Comparison of ENCODE assay signal across 23 mouse cellular contexts in the genomic region with DNA sequence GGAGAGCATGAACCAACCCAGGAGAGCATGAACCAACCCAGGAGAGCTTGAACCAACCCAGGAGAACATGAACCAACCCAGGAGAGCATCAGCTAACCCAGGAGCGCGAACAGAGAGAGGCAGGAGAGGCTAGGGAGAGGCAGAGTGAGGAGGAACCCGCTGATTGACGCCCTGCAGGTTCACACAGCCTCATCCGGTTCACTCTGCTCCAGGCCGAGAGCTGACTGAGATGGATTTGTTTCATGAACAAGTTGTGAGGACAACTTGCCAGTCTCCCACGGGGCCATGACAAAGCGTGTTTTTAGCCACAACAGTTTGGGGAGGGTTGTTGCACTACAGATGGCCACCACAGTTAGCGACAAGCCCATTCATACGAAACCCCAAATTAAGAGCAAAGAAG.
"Had no signal": no experiment of that assay in that cellular context is flagged by ENCODE, and none has a peak within 500 bp of the region (broad histone marks: within the 10 kb centered on the region; RNA-seq: fewer than 3 reads in every experiment).

No protein-coding gene starts in this region.

- H3K36me3 ChIP-seq: heart, embryonic 12.5 days; hindbrain, embryonic 13.5 days; hindbrain, embryonic 15.5 days; kidney, embryonic 15.5 days; limb, embryonic 10.5 days; limb, embryonic 12.5 days; liver, embryonic 13.5 days had no signal

- H3K9ac ChIP-seq: heart, embryonic 12.5 days; hindbrain, embryonic 13.5 days; hindbrain, embryonic 15.5 days; kidney, embryonic 15.5 days; limb, embryonic 12.5 days; liver, embryonic 13.5 days had no signal

- H3K4me3 ChIP-seq: heart, embryonic 12.5 days; hindbrain, embryonic 13.5 days; hindbrain, embryonic 15.5 days; kidney, embryonic 15.5 days; left cerebral cortex, adult 2 months; limb, embryonic 10.5 days; limb, embryonic 12.5 days; liver, embryonic 13.5 days had no signal

- H3K27me3 ChIP-seq: heart, embryonic 12.5 days; hindbrain, embryonic 13.5 days; hindbrain, embryonic 15.5 days; kidney, embryonic 15.5 days; limb, embryonic 12.5 days; liver, embryonic 13.5 days had no signal

- ATAC-seq: hindbrain, postnatal 0 days; intestine, embryonic 16.5 days had no signal

- H3K27ac ChIP-seq: hindbrain, embryonic 13.5 days; hindbrain, embryonic 15.5 days; hindbrain, postnatal 0 days; kidney, embryonic 15.5 days; kidney, postnatal 0 days; left cerebral cortex, adult 2 months; limb, embryonic 10.5 days; limb, embryonic 12.5 days; liver, embryonic 13.5 days had no signal

- H3K4me2 ChIP-seq: heart, embryonic 12.5 days; hindbrain, embryonic 13.5 days; hindbrain, embryonic 15.5 days; kidney, embryonic 15.5 days; limb, embryonic 12.5 days; liver, embryonic 11.5 days; liver, embryonic 13.5 days had no signal

- DNase-seq: gastrocnemius, postnatal 14 days; gastrocnemius, postnatal 36 days; heart, adult 18-20 months; heart, postnatal 10 days; heart, postnatal 36 days; kidney, adult 11 months; kidney, adult 2 months; kidney, adult 9 months; kidney, postnatal 14 days; kidney, postnatal 36 days; liver; liver, embryonic 13.5 days had no signal

- H3K4me1 ChIP-seq: heart, embryonic 12.5 days; hindbrain, embryonic 13.5 days; hindbrain, embryonic 15.5 days; kidney, embryonic 15.5 days; limb, embryonic 12.5 days; liver, embryonic 13.5 days had no signal

- H3K9me3 ChIP-seq: heart, embryonic 12.5 days; hindbrain, embryonic 13.5 days; hindbrain, embryonic 15.5 days; kidney, embryonic 15.5 days; limb, embryonic 10.5 days; limb, embryonic 12.5 days; liver, embryonic 13.5 days had no signal
